Mouse (Mus musculus) mature B cell (primary cell): ENCODE measurements around the gene Fads2.

Experiments
- in situ Hi-C: fragments of 300-500 bp; cut with MboI; formaldehyde crosslinking; loops from 2 replicates; pipeline ENCODE4 v1.14.3; 2019

Fads2 gene

DNA sequence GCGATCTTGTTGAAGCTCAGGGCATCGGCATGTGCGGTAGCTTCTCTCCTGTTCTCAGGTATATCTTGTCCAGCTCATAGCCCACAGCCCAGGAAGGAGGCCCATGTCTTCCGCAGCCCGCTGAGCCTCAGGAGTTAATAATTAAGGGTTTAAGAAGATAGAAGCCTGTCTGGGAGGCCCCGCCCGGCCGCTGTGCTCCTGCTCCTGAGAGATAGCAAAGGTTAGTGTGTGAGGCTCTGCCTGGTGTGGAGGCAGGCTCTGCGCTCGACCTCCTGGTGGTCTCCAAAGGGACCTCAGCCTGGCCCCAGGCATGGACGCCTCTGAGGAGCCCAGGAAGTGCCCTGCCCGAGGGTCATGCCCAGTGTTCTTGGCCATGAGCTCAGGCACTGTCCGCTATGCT is 86.7 kb downstream of the Fads2 start:
- in situ Hi-C loops: loop anchor here (25.0 kb wide), 1 partner anchor 172 kb away; the partner anchor contains the start of gene Fads1

DNA sequence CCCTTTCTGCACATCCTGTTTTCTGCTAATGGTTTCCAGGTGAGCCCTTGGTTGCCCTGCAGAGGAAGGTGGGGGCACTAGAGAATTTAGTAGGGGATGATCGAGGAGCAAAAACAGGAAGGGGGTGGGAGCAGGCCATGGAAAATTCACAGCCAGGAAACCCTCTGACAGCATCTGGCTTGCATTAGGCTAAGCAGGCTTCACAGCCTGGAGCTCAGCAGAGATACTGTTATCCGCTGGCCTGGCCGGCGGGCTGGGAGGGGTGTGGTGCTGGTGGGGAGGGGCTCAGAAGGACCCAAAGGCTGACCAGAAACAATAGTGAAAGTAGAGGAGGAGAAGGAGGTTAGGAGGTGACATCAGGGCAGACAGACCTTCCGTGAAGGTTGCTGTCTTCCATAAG is 87.6 kb downstream of the Fads2 start:
- in situ Hi-C loops: loop anchor here (25.0 kb wide), 1 partner anchor 173 kb away; the partner anchor contains the start of gene Fads1

DNA sequence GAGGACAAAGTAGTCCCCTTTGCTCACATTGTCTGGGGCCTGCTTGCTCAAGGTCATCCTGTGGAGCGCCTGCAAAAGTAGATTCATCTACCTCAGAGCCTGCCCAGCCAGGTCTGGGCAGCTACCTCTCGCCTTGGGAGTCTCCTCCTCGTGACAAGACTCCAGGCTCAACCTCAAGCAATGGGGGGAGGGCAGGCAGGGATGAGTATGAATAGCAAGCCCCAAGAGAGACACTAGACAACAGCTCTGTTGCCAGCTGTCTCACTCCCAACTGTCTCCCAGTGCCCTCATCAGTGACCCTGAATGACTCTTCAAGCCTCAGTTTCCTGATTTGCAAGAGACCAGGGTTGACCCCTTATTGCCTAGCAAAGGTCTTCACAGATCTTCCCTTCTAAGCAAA is 88.2 kb downstream of the Fads2 start:
- in situ Hi-C loops: loop anchor here (25.0 kb wide), 1 partner anchor 174 kb away; the partner anchor contains the start of gene Fads1

DNA sequence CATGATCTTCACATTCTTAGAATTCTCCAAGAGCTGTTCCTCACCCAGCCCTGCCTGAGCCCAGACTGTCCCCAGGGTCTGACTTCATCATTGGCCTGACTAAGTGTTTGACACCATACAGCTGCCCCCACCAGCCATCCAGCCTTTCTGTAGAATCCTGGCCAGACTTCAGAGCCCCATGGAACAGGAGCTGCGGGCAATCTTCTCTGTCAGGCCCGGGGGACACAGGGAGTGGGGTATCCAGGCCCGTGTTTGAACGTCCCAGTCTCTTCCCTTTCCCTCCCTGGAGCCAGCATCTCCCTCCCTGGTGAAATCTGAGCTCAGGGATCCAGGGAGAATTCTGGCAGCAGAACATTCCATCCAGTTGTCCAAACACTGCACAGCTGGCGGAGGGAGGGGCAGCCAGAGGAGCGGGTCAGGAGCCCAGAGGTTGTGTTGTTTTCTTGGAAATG is 88.7 kb downstream of the Fads2 start:
- in situ Hi-C loops: loop anchor here (25.0 kb wide), 1 partner anchor 174 kb away; the partner anchor contains the start of gene Fads1
